Comparison of ENCODE assay signal across 9 mouse cellular contexts in the genomic region with DNA sequence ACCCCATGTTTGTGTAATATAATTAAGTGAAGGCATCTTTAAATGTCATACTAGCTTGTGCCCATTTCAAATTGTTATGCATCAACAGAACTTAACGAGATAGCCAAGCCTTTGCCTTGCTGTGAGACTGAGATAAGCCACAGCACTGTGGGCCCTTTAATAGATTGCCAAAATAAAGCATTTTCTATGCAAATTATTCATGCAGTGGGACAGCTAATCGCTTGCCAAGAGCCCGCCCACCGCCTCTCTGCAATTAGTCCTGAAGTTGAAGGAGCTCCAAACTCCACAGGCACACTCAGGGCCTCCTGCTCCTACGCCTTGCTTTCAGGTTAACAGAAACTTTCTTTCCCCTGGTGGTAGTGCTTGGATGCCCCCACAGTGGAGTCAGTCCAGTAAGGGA. TPM values are rescaled to one million over a fixed set of nuclear protein-coding genes. Genes with fewer than 3 reads are reported as not detected.
A peak's percentile ranks its signal among the peaks of the same experiment; 100 is the strongest.
DNase-seq lines count a peak whose midpoint lies in the region; ATAC-seq and TF ChIP-seq lines count a peak whose summit lies in the region.
"Had no signal": no experiment of that assay in that cellular context is flagged by ENCODE, and none has a peak within 500 bp of the region (broad histone marks: within the 10 kb centered on the region; RNA-seq: fewer than 3 reads in every experiment).

No protein-coding gene starts in this region.

- H3K4me3 ChIP-seq in layer of hippocampus, adult 2 months = no peak overlapping the region

- H3K27ac ChIP-seq in layer of hippocampus, adult 2 months = 0 out of 2 replicates have a peak overlapping the region, but pooled peaks have one; percentile 36
- H3K27ac ChIP-seq: kidney, postnatal 0 days had no signal

- no peak for TF ChIP-seq POLR2A in brain, embryonic 14.5 days (IDR thresholded peaks at IDR 0.05; ENCODE audit: borderline replicate concordance, extremely low read depth, insufficient read depth, insufficient read length, poor library complexity, severe bottlenecking)

- DNase-seq in cerebellum, postnatal 10 days = peak; percentile 55 to 77
- DNase-seq in cerebellum, adult 9-11 months = no peak
- DNase-seq in brain, embryonic 14.5 days (ENCODE audit: low read depth) = peak; percentile 95
- peak; percentile 64 to 73 for DNase-seq in layer of hippocampus, adult 2 months (ENCODE audit: low spot score in 2 of 2)
- no peak for DNase-seq in kidney, adult 11 months
- no peak for DNase-seq in yolk sac, embryonic 10.5 days (ENCODE audit: low spot score)
- no peak for DNase-seq in adrenal gland, postnatal 10 days

- ATAC-seq in megakaryocyte, adult 5-6 weeks (ENCODE audit: poor library complexity, severe bottlenecking) = peak; percentile 43; the same call in 1 of the 2 replicates

- no peak for TF ChIP-seq CTCF in brain, embryonic 14.5 days (IDR thresholded peaks at IDR 0.05; ENCODE audit: borderline replicate concordance, extremely low read depth, insufficient read depth, insufficient read length)
- TF ChIP-seq CTCF in layer of hippocampus, adult 2 months (conservative IDR thresholded peaks at IDR 0.05) = no peak; the same call in 1 of the 2 replicates

RNA-seq across cellular contexts. Expression of gene Ric3, which starts 27.9 kb away (rescaled TPM):
- 22.3 and 25.0 TPM in 2 replicates for polyA plus RNA-seq in brain, embryonic 14.5 days (2012; rRNA removed)
- 10 to 100 TPM; 69.6 to 72.0 TPM for total RNA-seq in layer of hippocampus, adult 2 months (2021)
- total RNA-seq in megakaryocyte, adult 5-6 weeks (2015) = 0.05 TPM in 1 of 2 replicates, not detected in the other
- 0.08 and 0.33 TPM in 2 replicates for total RNA-seq in megakaryocyte, adult 5-6 weeks (2017)
- 10 to 100 TPM; 15.2 to 15.4 TPM for total RNA-seq in adrenal gland, postnatal 10 days (2021)

Comparison
In these comparisons a context has a peak if more than half of its experiments do, and no peak if none do; other contexts are left out.
1. DNase-seq: peak in cerebellum, postnatal 10 days (2 of 2), brain, embryonic 14.5 days (single experiment) and layer of hippocampus, adult 2 months (2 of 2); none in cerebellum, adult 9-11 months (single experiment), kidney, adult 11 months (single experiment), yolk sac, embryonic 10.5 days (single experiment) and adrenal gland, postnatal 10 days (single experiment).
2. RNA of gene Ric3, which starts 27.9 kb away (total RNA-seq): 69.6 to 72.0 TPM in layer of hippocampus, adult 2 months and 15.2 to 15.4 TPM in adrenal gland, postnatal 10 days; 0.05 to 0.33 TPM in megakaryocyte, adult 5-6 weeks; every median in the first group is over 10 times any median in the second.